Mouse (Mus musculus) neural tube, embryonic 11.5 days (tissue): Measurements from ENCODE around the gene Ermn. TPM values are rescaled to one million over a fixed set of nuclear protein-coding genes. Genes with fewer than 3 reads are reported as not detected.
A peak's percentile ranks its signal among the peaks of the same experiment; 100 is the strongest.

Experiments used
- ATAC-seq: fragments of 200-750 bp; cut with Nextera tagmentation; 2 replicates; pipeline ENCODE4 v1.8.0; 2017; ENCODE audit warnings: moderate number of reproducible peaks, mild to moderate bottlenecking, moderate TSS enrichment, moderate library complexity; ENCODE audit not compliant: insufficient read depth, low FRiP score, low TSS enrichment
- DNase-seq: peaks from one replicate; pipeline ENCODE4 v3.0.0-alpha.2; 2015; ENCODE audit warnings: low spot score
- H3K27ac ChIP-seq: fragments of 300-500 bp; sonication (generic); 2 replicates; pipeline ENCODE4 v1.5.1; 2014; ENCODE audit warnings: low read depth, mild to moderate bottlenecking, low read length
- H3K27me3 ChIP-seq: fragments of 300-500 bp; sonication (generic); 2 replicates; pipeline ENCODE4 v1.6.1; 2014; ENCODE audit warnings: mild to moderate bottlenecking, low read length, mixed read lengths; ENCODE audit not compliant: control insufficient read depth, insufficient read depth
- H3K36me3 ChIP-seq: fragments of 300-500 bp; sonication (generic); 2 replicates; pipeline ENCODE4 v1.6.1; 2014; ENCODE audit warnings: mild to moderate bottlenecking, low read length, moderate library complexity, mixed read lengths; ENCODE audit not compliant: control insufficient read depth, insufficient read depth
- H3K4me1 ChIP-seq: fragments of 300-500 bp; sonication (generic); 2 replicates; pipeline ENCODE4 v1.6.1; 2014; ENCODE audit warnings: low read length, mixed read lengths; ENCODE audit not compliant: control insufficient read depth, insufficient read depth
- H3K4me2 ChIP-seq: fragments of 300-500 bp; sonication (generic); 2 replicates; pipeline ENCODE4 v1.6.1; 2014; ENCODE audit warnings: low read depth, mild to moderate bottlenecking, moderate library complexity
- H3K4me3 ChIP-seq: fragments of 300-500 bp; sonication (generic); 2 replicates; pipeline ENCODE4 v1.5.1; 2014; ENCODE audit warnings: low read depth, low read length
- H3K9ac ChIP-seq: fragments of 300-500 bp; sonication (generic); 2 replicates; pipeline ENCODE4 v1.6.1; 2014; ENCODE audit warnings: mild to moderate bottlenecking, low read length
- H3K9me3 ChIP-seq: fragments of 300-500 bp; sonication (generic); 2 replicates; pipeline ENCODE4 v1.6.1; 2016; ENCODE audit warnings: low read length; ENCODE audit not compliant: control insufficient read depth
- WGBS: fragments of 180-500 bp; shearing (Covaris S2); extraction: QIAGEN DNeasy Blood & Tissue Kit; methylation state at CpG from one replicate; pipeline ENCODE4 v1.1.7; 2014; 5-methylcytosine and 5-hydroxymethylcytosine counted together
- polyA plus RNA-seq: library from polyadenylated mRNA; unstranded; fragments of >200 nt; fragmentation: Nextera tagmentation; extraction: Ambion mirVana; gene quantifications from 2 replicates; pipeline ENCODE4 v1.2.1, GENCODE M21; 2014

The Ermn gene
- polyA plus RNA-seq, 1 experiment from 2014 or later = not detected

DNA sequence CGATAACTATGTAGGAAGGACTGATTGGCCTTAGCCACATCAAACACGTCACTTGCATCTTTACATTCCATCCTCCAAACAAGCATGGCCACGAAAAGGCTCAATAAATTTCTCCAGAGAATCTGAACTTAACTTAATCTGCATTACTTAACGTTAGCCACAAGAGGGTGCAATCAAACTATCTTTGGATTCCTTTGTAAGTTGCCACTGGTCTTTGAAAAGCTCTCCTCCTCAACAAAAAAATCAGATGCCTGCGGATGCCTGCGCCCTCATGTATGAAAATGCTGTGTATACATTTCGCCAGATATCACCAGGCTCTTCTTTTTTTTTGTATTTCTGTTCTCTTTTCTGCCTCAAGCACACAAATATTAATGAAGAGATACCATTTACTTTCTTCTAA, 23.3 kb downstream of the Ermn start:
- Histone ChIP-seq H3K4me1 (no peaks in the 10 kb centered on the region), H3K27me3 (no peaks in the 10 kb centered on the region), H3K4me2 (no peak overlapping the region), H3K4me3 (no peak overlapping the region), H3K27ac (no peak overlapping the region), H3K36me3 (no peaks in the 10 kb centered on the region), H3K9me3 (no peaks in the 10 kb centered on the region), H3K9ac (no peak overlapping the region)
- peak; percentile 52; the same call in 1 of the 2 replicates for ATAC-seq
- 41% methylated on average over 7 of the region's 7 CpGs for WGBS
- peak; percentile 25 for DNase-seq

- no peaks in the 10 kb centered on the region for H3K27me3 ChIP-seq
- WGBS = 96% methylated on average over 5 of the region's 5 CpGs
- DNase-seq = no peak
Observed at GRCm38 (mm10) chr2:58026740-58027139, 25.9 kb downstream of the Ermn start.

DNA sequence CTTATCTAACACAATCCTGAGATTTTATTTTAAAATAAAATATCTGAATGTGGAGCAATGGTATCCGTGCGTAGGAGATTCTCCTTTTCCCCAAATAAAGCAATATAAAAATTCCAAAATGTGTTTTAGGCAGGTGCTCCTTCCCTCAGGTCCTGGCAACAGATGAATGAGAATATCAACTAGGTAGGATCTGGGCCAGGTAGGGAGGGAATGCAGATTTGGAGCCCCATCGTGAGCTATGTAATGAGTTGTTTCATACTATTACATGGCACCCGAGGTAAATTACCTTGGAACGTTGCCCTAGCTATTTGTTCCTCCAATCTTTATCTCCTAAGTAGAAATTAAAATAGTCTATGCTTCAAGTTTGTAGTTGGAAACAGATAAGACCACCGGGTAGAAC, 29.1 kb downstream of the Ermn start:
- H3K27me3 ChIP-seq = no peaks in the 10 kb centered on the region
- H3K9me3 ChIP-seq = no peaks in the 10 kb centered on the region
- 93% methylated on average over 6 of the region's 6 CpGs for whole genome bisulfite sequencing
- H3K4me2 ChIP-seq = no peak overlapping the region
- H3K4me1 ChIP-seq = no peaks in the 10 kb centered on the region
- no peak for DNase-seq
- no peak overlapping the region for H3K4me3 ChIP-seq
- H3K27ac ChIP-seq = no peak overlapping the region
- no peak for ATAC-seq
- H3K9ac ChIP-seq = no peak overlapping the region
- H3K36me3 ChIP-seq = no peaks in the 10 kb centered on the region

More at GRCm38 (mm10) chr2:58026740-58027139, 25.9 kb downstream of the Ermn start:
- no peaks in the 10 kb centered on the region for H3K9me3 ChIP-seq
- no peak overlapping the region for H3K9ac ChIP-seq
- ATAC-seq = no peak
- no peaks in the 10 kb centered on the region for H3K36me3 ChIP-seq
- no peaks in the 10 kb centered on the region for H3K4me1 ChIP-seq
- H3K4me3 ChIP-seq = no peak overlapping the region
- H3K4me2 ChIP-seq = no peak overlapping the region
- H3K27ac ChIP-seq = no peak overlapping the region

GRCm38 (mm10) chr2:58007081-58007480, 45.6 kb downstream of the Ermn start:
- no peak for ATAC-seq
- Histone ChIP-seq H3K9ac (no peak overlapping the region), H3K36me3 (no peaks in the 10 kb centered on the region), H3K4me1 (no peaks in the 10 kb centered on the region), H3K27me3 (no peaks in the 10 kb centered on the region), H3K4me2 (no peak overlapping the region), H3K27ac (no peak overlapping the region), H3K4me3 (no peak overlapping the region), H3K9me3 (no peaks in the 10 kb centered on the region)
- no peak for DNase-seq
- 94% methylated on average over 5 of the region's 5 CpGs for WGBS

DNA sequence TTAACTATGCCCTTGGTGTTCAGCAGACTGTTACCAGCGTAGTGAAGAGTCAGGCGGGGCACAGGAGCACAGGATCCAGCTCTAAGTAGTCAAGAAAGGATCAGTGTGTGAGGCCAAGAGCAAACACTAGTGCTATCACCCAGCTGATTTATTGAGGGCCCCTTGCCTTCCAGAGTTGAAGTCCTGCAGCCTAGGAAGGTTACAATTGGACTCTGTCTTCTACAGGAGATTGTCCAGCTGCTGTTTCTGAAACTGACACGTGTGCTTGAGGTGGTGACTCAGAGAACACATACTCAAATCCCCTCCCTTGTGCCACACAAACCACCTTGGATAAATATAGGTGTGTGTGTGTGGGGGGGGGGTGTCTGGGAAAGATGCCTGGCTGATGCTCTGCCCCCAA, 51.2 kb downstream of the Ermn start:
- ATAC-seq (no peak), DNase-seq (no peak)
- WGBS = 70% methylated on average over 3 of the region's 3 CpGs
- no peak overlapping the region for H3K27ac ChIP-seq
- H3K9me3 ChIP-seq = no peaks in the 10 kb centered on the region
- H3K4me1 ChIP-seq = no peaks in the 10 kb centered on the region
- no peak overlapping the region for H3K4me3 ChIP-seq
- H3K4me2 ChIP-seq = no peak overlapping the region
- no peak overlapping the region for H3K9ac ChIP-seq
- H3K36me3 ChIP-seq = no peaks in the 10 kb centered on the region
- H3K27me3 ChIP-seq = no peaks in the 10 kb centered on the region

DNA sequence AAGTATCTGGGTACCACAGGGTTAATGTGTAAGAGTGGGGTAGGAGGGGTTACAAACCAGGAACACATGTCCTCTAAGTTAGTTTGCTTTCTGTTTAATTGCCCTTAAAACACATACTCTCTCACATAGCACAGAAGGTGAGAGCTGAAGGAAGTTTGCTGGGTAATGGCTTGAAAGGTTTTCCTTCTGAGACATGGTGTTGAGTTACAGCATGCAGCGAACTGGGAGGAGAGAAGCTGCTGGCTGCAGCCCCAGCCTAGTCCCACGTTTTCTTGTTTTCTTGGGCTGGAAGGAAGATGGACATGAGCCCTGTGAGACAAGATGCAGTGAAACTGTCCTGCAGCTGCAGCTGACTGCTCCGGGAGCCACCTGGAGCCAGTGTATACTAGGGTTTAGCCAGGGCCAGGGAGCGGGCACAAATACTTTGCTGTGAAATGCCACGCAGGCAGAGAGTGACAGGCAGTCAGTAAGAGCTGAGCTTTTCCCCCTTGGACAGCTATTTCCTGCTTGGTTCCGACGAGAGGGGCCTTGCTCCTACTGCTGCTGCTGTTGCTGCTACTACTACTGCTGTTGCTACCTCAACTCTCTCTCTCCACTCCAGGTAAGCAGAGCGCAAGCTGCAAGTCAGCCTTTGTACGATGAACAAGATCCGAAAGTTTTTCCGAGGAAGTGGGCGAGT, 54.8 kb downstream of the Ermn start, which contains the start of gene Galnt5:
Gene Galnt5, plus strand, starts transcription at position 133 of the 679 bp plus-strand sequence.
- Histone ChIP-seq H3K9me3 (no peaks in the 10 kb centered on the region), H3K27ac (no peak within 1 kb of the TSS), H3K4me1 (no peaks in the 10 kb centered on the region), H3K27me3 (no peaks in the 10 kb centered on the region), H3K4me3 (no peak within 1 kb of the TSS), H3K36me3 (no peaks in the 10 kb centered on the region), H3K9ac (no peak within 1 kb of the TSS), H3K4me2 (no peak within 1 kb of the TSS)
- DNase-seq (peak; percentile 12), ATAC-seq (no peak)
- WGBS = 63% methylated on average over 12 of the region's 12 CpGs

Other genes starting within 250 kb of the Ermn start
- 0.28 and 0.36 TPM in 2 replicates for gene Galnt5, start 55.0 kb downstream of the Ermn start, polyA plus RNA-seq
- gene Cytip, start 142.7 kb upstream of the Ermn start, polyA plus RNA-seq = 0.19 and 0.28 TPM in 2 replicates